Mouse (Mus musculus) right cerebral cortex, adult 2 months (tissue): Measurements from ENCODE around the gene Ncam1.

Experiments used
- DNase-seq, 2 experiments: peaks; one replicate each; pipeline ENCODE4 v3.0.0; 2021 to 2022; ENCODE audit warnings: low spot score in 2 of 2

The Ncam1 gene

DNA sequence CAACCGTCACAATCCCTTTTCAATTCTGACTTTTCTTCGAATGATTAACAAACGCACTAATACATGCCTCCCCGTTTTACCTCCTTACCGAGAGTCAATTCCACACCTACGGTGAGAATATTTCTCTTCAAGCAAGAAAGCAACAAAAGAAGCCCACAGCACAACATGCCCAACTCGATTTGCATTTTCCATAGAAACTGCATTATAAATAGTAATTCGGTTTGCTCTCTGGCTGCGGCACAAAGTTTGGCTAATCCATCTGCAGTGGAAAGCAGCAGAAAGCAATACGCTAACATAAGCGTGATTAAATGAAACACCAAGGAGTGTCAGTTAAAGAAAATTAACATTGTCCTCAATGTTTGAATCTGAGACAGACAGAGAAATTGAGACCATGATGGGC, 177.0 kb downstream of the Ncam1 start:
- DNase-seq, result peak in 1 of 2 experiments; percentile 37

DNA sequence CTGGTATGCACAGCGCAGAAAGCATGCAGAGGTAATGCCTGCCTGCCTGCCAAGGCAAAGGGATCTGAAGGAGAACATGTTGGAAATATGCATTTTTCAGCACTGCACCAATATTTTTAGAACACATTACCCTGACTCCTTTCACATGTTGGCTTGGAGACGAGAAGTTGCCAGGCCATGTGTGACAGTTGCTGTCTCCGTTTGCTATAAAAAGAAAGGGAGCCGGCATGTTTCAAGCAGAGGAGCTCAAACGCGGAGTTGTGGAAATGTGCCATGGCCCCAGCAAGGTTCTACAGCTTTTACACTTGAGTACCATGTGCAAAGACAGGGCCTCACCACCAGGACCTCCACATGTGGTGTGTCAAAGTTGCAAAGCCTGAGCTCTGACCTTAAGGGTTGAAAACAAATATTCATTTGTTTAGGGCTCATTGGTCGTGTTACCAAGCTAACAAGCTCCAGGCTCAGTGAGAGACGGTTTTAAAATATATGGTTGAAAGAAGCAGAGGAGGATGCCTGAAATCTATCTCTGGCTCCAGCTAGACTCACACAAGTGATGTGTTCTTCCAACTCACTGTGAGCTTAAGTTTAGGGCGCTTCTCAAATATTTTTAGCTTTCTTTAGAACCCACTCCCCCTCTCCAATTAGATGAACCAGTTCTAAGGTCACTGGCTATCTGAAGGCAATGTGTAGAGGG, 179.9 kb downstream of the Ncam1 start:
- DNase-seq, result peak; percentile 51 to 56

DNA sequence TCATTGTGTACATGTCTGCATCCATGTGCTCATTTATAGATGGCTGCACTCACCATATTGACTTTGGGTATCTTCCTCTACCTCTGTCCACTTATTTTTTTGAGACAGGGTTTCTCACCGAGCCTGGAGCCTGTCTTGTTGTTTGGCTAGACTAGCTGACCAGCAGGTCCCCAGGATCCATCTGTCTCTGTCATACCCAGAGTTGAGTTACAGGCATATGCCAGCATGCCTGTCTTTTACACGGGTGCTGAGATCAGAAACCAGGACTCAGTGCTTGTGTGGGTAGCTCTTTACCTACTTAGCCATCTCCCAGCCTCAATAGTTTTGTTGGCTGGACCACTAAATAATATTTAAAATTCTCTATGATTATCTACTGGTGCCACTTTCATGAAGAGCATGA, 180.5 kb downstream of the Ncam1 start:
- DNase-seq, result no peak

DNA sequence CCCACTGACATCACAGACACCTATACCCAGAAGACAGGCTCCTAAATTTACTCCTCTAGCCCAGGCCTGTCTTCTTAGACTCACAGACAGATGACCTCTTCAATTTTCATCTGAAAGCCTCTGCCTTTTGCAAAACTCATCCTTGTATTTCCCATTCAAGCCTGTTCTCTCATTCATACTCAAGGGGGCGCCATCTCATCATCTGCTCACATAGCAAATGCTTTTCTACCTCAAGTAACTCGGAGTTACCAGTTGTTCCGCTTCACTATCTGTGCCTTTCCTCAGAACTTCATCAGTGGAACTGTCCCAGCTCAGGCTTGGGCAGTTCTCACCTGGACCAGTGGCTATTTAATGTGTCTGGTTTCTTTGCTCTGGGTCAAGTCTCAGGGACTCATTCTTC, 181.5 kb downstream of the Ncam1 start:
- DNase-seq, result peak; percentile 69 to 75

DNA sequence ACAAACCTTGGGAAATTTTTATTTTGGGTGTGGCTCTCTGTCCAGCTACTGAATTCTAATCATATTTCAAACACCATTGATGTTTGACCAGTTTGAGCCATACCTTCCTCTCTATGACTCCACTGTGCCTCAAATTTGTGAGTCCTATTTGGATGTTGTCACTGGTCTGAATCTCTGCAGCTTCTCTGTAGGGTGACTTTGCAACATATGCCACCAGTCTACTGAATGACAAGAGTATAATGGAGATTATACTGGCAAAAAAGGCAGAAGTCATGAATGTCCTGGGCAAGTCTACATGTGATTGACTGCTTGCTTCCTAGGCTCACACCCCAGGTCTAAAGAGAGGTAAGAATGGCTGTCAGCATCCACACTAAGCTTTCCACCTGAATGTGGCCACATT, 186.3 kb downstream of the Ncam1 start:
- no peak for DNase-seq

DNA sequence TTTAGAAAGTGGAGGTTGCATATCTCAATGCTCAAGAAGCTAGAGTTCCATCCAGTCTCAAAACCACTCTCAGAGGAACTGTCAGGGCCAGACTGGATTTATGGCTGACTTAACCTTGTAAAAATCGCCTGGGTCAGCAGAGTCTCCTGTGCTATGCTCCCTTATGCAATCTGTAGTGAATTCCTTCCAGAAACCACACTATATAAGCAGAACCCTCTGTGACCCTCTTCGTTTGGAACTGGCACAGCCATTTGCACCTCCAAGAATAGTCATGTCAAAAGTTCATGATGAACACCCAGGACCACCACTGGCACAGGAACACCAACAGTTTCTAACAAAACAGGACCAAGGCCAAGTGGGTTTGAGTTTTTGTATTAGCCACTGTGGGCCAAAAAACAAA, 190.5 kb downstream of the Ncam1 start:
- no peak for DNase-seq

DNA sequence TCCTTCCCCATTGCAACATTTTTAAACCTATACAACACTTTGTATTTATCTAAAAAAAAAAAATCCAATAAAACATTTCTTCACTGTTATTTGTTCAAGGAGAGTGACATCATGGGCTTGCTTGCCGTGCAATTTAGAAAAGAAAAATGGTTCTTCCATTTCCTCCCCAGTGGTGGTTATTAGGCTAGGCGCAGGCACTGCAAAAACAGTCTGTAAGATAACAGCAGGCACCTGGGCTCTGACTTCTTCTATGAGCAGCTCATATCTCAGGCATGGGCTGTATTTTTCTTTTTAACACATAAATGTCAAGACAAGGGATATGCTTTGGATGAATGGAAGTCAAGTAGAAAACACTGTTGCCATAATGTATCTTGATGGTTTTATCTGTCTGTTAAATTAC, 192.0 kb downstream of the Ncam1 start:
- DNase-seq, result no peak

DNA sequence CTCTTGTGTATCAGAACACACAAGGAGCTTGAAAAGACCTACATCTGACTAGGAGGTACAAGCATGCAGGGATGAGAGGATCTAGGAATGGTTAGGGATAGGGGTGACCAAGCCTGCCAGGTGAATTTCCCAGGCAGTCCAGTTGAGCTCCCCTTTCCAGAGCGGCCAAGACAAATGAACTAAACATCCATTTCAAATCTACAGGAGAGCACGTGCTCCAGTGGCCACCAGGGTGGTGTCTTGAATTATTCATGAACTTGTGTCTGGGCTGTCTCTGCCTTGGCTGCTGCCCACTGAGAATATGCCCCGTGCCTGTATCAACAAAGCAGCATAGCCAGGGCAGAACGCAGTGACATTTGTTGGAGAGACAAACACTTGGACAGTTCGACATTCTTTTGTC, 192.4 kb downstream of the Ncam1 start:
- DNase-seq, result no peak

DNA sequence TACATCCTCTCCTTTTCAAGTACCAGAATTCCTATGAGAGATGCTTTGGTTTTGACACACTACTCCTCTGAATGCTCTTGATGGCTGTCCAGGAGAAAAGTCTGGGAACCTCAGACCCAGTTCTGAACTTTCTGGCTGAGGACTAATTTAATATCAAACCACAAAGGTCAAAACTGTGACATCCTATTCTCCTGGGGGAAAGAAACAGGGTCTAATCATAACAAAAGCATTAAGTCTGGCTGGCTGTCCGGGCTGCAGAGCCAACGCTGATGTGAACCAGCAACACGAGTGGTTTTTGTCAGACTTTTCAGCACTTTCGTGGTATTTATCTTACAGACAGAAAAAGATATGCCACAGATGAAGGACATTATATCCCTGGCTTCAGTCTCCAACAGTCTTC, 192.9 kb downstream of the Ncam1 start:
- DNase-seq, result no peak

DNA sequence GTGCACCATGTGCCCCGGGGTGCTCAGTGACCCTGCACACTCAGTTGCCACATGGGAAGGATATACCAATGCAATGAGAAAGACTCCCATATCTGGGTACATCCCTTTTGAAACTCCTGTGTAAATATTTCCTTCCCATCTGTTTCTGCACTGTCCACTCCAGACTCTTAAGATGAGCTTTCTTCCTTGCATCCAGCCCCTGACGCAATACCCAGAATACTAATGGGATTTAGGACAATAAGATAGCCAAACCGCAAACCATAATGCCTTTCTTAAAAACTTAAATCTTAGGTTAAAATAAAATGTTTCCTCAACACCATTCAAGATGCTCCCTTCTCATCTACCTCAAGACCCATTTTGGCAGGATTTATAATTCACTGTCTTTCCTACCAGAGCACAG, 193.4 kb downstream of the Ncam1 start:
- no peak for DNase-seq

DNA sequence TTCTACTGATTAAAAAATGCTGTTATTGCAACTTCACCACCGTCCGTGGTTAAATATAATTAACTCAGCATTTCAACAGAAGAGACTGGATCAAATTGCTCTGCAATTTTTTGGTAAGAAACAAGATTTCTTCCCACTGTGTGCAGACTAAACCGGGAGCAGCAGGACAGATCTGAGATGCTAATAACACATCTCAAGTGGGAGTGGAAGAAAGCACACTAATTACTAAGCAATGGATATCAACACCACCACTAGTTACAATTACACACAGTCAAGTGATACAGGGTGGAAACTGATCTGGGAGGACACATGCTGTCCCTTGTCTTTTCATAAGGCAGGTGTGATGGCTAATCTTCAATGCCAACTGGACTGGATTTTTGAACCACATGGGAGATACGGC, 197.5 kb downstream of the Ncam1 start:
- no peak for DNase-seq

DNA sequence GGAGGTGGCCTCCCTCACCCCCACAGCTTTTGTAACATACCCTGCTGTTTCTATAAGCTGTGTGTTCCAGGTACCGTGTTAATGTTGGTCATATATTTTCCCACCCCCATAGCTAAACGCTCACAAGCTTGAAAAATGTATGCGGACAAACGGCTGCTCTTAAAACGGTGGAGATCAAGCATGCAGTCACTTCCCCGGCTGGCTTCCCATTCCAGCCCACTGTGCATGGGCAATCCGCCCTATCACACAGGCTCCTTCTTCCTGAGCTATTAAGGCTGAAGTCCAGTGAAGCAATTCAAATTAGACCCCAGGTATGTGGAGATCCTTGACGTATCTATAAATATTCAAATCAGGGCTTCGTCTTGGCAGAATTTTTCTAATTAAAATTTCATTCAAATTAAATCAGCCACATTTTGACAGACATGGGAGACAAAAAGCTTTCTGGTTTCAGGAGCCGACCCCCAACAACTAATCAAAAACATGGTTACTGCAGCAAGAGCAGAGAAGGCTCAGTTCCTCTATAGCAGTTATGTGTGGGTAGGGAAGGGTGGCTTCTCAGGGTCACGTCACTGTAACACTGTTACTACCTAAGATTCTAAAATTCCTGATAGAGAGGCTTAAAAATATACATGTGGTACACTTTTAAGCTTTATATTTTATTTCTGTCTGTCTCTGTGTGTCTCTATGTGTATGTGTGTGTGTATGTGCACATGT, 202.9 kb downstream of the Ncam1 start:
- no peak for DNase-seq

DNA sequence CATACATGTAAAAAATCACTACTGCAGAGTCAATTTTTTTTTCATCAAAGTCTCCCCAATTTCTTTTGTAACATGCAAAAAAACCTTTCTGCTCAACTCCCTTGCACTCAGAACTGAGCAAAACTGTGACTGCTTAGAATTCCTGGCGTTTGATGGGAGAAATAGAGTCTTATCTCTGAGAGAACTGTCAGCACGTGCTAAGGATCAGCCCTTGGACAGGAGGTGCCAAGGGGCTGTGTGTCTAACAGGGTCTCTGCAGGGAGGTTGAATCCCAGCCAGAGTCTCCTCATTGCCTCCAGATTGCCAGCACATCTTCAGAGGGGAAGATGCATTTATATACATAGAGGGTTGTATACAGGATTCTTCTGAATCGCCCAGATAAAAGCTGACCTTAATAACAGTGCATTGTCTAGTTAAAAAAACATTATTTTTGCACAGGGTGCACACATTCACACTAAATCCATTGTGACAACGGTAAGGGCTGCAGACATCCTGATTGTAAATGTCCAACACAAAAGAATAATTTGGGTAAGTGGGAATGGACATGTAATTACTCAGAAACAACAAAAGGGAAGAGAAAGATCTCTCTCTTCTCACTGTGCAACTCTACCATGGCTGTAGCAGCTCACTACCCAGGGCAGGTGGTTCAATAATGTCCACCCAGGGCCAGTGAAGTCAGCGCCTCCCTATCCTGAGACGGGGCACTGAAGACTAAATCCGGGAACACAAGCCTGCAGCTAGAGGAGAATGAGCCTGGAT, 203.7 kb downstream of the Ncam1 start:
- no peak for DNase-seq

DNA sequence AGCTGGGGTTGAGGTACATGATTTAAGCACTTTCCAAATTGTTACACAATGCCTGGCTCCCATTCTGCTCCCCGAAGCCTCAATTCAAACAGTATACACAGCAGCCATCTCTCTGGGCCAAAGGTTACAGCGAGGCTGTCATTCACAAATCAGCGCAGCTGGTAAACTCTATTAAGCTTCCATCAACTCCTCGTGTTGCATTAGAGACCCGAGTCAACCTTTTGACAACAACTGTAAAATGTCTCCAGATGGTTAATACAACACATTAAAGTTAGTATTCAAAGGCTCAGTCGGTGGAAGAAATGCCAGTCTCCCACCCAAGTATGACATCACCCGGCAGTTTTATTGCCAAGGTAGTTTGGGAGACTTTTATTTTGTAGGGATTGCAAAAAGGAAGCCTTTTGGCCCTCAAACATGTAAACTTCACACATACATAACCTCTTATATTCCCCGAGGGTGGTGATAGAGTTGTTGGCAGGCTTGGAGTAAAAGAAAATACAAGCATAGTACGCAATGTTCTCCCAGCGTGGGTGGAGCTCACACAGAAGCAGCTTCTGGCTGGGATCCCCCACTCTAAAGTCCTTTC, 204.7 kb downstream of the Ncam1 start:
- no peak for DNase-seq

DNA sequence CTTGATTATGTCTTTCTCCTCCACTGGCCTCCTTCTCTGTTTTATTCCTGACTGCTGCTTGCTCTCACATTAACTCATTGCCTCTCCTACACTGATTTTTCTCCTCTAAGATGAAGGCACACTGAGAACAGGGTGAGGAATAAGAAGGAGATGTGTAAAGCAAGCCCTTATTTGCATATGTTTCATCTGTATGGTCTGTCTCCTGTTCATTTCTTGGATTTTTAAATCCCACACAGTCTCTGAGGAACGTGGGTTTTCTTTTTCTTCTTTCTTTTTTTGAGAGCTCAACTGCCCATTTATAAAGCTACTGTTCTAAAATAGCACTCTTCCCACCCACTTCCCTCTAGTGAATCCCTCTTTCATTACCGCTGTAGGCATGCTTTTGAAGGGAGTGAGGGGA, 206.7 kb downstream of the Ncam1 start:
- DNase-seq, result no peak

DNA sequence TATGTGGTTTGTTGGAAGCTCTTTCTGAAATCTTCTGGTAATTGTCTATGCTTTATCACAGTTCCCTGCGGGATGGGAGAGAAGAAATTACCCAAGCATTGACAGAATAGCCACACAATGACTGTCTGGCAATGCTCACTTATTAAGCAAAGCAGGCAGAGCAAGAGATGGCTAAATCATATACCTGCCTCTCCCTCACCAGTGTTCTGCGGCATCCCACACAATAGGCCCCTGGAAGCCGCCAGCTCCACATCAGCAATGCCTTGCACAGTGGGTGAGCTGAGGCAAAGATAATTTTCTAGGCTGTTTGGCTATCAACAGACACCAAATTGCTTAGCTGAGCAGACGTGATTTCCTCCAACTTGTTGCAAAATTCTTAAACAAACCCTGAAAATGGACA, 208.5 kb downstream of the Ncam1 start:
- DNase-seq, result no peak

DNA sequence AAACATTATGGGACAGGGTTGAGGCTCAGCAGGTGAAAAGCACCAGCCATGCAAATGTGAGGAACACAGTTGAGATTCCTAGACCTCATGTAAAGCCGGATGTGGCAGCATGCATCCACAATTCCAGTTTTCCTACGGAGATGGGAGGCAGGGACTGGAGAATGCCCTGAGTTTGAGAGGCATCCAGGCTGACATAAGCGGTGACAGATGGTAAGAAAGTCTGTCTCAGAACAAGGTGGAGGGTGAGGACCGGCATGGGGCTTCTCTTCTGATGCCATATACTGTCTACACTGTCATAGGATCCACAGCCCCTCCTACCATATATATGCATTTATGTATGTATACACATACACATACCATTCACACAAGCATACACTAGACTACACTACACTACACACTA, 221.6 kb downstream of the Ncam1 start:
- DNase-seq, result no peak

DNA sequence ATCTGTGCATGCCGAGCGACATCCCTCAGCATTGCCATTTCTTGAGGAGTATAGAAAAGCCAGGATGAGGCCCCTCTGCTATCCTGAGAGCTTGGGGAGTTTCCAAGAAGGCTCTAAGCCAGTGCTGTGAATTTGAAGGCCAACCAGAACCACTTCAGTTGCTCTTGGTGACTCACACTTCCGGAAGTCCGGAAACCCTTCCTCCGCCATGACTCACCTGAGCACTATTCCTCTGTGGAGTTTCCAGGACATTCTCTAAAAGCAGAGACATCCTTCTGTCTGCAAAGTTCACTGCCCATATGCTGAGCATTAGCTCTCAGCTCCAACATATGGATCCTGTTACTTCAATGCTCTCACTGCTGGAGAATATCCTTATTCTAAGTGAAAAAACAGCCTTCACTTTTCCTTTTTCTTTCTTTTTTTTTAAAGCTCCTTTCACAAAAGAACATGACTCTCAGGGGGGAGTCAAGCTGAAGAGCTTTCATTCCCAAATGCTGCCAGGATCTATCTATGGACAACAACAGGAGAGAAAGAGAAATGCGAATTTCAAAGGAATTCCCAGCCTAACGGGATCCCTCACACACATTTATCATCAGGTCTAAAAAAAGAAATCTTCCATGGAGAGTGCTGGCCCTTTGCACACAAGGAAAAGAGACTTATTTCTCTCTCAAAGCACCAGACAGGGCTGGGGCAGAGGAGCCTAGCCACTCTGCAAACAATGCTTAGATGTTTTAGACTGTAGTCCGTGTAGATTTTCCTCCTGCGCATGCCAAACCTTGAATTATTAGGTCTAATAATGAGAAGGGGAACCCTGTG, 226.8 kb downstream of the Ncam1 start:
- DNase-seq, result peak; percentile 43 to 66

DNA sequence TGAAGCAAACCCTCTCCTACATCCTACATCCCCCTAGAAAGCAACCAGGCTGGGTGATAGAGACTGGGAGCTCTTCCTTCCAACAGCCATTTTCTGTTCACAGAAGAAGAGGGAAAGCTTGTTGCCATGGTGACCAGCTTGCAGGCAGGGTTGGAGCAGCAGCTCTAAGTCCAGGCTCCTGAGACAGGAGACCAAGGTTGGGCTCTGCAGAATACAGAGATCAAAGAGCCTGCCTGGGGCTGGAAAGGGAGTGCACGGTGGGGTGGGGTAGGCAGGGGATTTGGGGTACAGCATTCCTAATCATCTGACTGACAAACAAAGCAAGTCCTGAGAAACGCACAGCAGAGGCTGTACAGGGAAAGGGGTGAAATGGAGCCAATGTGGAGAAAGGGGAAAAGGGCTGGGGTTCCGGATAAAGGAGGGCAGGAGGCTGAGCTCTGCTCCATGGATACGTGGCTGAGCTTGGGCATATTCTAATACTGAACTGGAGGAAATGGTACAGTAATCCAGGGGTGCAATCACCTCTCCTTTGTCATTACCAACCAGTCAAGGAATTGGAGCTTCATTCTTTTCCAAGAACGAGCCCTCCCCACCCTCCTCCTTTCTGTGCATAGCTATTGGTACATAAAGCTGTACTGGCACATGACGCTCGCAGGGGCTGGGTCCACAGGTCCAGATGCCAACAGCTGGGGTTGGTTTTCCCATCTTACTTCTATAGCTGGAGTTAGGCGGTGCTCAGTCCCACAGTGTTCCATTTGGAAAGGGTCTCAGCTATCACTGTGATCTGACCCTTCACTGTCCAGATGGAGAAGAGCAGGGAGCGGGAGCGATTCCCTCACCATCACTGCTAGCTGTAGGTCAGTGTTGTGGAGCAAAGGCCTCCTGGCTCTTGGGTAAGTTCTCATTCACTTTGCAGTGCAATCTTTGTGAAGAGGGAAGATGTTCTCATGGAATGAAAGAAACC, 227.7 kb downstream of the Ncam1 start:
- peak; percentile 71 to 74 for DNase-seq

DNA sequence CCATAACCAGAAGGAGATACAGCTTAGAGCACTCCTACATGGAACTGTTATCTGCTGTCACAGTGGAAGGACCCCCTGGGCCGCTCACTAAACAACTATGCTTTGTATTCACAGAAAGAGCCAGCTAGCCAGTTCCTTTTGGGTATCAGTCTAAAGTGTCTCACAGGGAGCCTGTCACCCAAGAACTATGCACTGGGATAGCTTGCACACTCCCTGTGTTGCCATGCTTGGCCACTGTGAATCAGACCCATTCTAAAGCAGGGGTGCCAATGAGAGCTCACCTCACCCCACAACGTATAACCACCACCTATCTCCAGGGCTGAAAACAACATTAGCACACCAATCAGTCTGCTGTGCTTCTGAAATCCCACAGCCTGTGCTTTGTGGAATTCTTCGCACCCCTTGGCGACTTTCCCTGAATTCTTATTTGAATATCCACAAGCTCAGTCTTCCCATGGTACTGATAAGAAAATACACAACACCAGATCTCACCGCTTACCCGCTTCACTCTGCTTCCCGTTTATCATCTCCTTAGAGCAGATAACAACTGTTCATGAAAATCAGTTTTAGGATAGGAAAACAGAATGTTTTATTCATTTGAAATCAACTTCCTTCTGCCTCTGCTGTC, 228.6 kb downstream of the Ncam1 start:
- peak; percentile 27 to 40 for DNase-seq
